Mouse (Mus musculus): ENCODE measurements around the gene Glt8d1. TPM values are rescaled to one million over a fixed set of nuclear protein-coding genes. Genes with fewer than 3 reads are reported as not detected.
A peak's percentile ranks its signal among the peaks of the same experiment; 100 is the strongest.

Gene Glt8d1
- polyA plus RNA-seq (2012; rRNA removed) (108 and 128 TPM in 2 replicates), polyA plus RNA-seq (2014; fragmentation: Nextera tagmentation; extraction: Ambion mirVana) (67.9 and 70.4 TPM in 2 replicates)

- H3K9ac ChIP-seq (ENCODE audit: low read depth, low read length, severe bottlenecking), result peak within 1 kb of the TSS; percentile 93
- peak within 1 kb of the TSS; percentile 75 for H3K4me2 ChIP-seq (replicated peaks; ENCODE audit: low read depth, low read length, severe bottlenecking)
- no peaks in the 10 kb centered on the region for H3K9me3 ChIP-seq (ENCODE audit: control insufficient read depth, low read length)
- peak within 1 kb of the TSS; percentile 91 for H3K27ac ChIP-seq (replicated peaks; ENCODE audit: low read depth, low read length)
- H3K4me1 ChIP-seq (ENCODE audit: control insufficient read depth, insufficient read depth, low read length), result peaks cover 11% of the 10 kb centered on the region
- no peaks in the 10 kb centered on the region for H3K27me3 ChIP-seq (ENCODE audit: control insufficient read depth, insufficient read depth, low read length)
- TF ChIP-seq POLR2A (IDR thresholded peaks at IDR 0.05; ENCODE audit: borderline replicate concordance, extremely low read depth, insufficient read depth, insufficient read length), result peak; percentile 62; the same call in 1 of the 2 replicates
- peak within 1 kb of the TSS; percentile 91 for H3K4me3 ChIP-seq (replicated peaks; ENCODE audit: low read length)
- H3K36me3 ChIP-seq (ENCODE audit: control insufficient read depth, insufficient read depth, low read length), result peaks cover 18% of the 10 kb centered on the region
- peak; percentile 68 for DNase-seq (ENCODE audit: low spot score)
- ATAC-seq (ENCODE audit: low FRiP score, low read depth), result peak; percentile 91
- WGBS, result under 1% methylated on average over 72 of the region's 84 CpGs
These were observed at the start of gene Glt8d1, which contains the start of gene Spcs1 for GRCm38 (mm10) chr14:31001307-31002205. Gene Glt8d1, plus strand, starts transcription at chr14:31001400. Gene Spcs1, minus strand, starts transcription at chr14:31001672.

GRCm38 (mm10) chr14:30958517-30958916 is 42.7 kb upstream of the Glt8d1 start:
- peaks cover 17% of the 10 kb centered on the region for H3K36me3 ChIP-seq (ENCODE audit: control insufficient read depth, insufficient read depth, low read length)
- no peak for ATAC-seq (ENCODE audit: low FRiP score, low read depth)
- no peak overlapping the region for H3K4me2 ChIP-seq (replicated peaks; ENCODE audit: low read depth, low read length, severe bottlenecking)
- no peak overlapping the region for H3K4me3 ChIP-seq (replicated peaks; ENCODE audit: low read length)
- WGBS, result 71% methylated on average over 2 of the region's 2 CpGs
- no peaks in the 10 kb centered on the region for H3K4me1 ChIP-seq (ENCODE audit: control insufficient read depth, insufficient read depth, low read length)
- no peak overlapping the region for H3K27ac ChIP-seq (replicated peaks; ENCODE audit: low read depth, low read length)
- no peaks in the 10 kb centered on the region for H3K27me3 ChIP-seq (ENCODE audit: control insufficient read depth, insufficient read depth, low read length)
- no peak for TF ChIP-seq POLR2A (IDR thresholded peaks at IDR 0.05; ENCODE audit: borderline replicate concordance, extremely low read depth, insufficient read depth, insufficient read length)
- H3K9ac ChIP-seq (ENCODE audit: low read depth, low read length, severe bottlenecking), result no peak overlapping the region
- H3K9me3 ChIP-seq (ENCODE audit: control insufficient read depth, low read length), result no peaks in the 10 kb centered on the region
- DNase-seq (ENCODE audit: low spot score), result no peak

GRCm38 (mm10) chr14:30959031-30959430 is 42.2 kb upstream of the Glt8d1 start:
- no peak overlapping the region for H3K9ac ChIP-seq (ENCODE audit: low read depth, low read length, severe bottlenecking)
- TF ChIP-seq POLR2A (IDR thresholded peaks at IDR 0.05; ENCODE audit: borderline replicate concordance, extremely low read depth, insufficient read depth, insufficient read length), result no peak
- H3K4me2 ChIP-seq (replicated peaks; ENCODE audit: low read depth, low read length, severe bottlenecking), result no peak overlapping the region
- H3K27ac ChIP-seq (replicated peaks; ENCODE audit: low read depth, low read length), result no peak overlapping the region
- H3K36me3 ChIP-seq (ENCODE audit: control insufficient read depth, insufficient read depth, low read length), result peaks cover 17% of the 10 kb centered on the region
- ATAC-seq (ENCODE audit: low FRiP score, low read depth) (no peak), DNase-seq (ENCODE audit: low spot score) (no peak)
- H3K27me3 ChIP-seq (ENCODE audit: control insufficient read depth, insufficient read depth, low read length), result no peaks in the 10 kb centered on the region
- no peaks in the 10 kb centered on the region for H3K4me1 ChIP-seq (ENCODE audit: control insufficient read depth, insufficient read depth, low read length)
- WGBS, result 92% methylated on average over 4 of the region's 4 CpGs
- no peaks in the 10 kb centered on the region for H3K9me3 ChIP-seq (ENCODE audit: control insufficient read depth, low read length)
- H3K4me3 ChIP-seq (replicated peaks; ENCODE audit: low read length), result no peak overlapping the region

- no peaks in the 10 kb centered on the region for H3K27me3 ChIP-seq (ENCODE audit: control insufficient read depth, insufficient read depth, low read length)
- no peaks in the 10 kb centered on the region for H3K9me3 ChIP-seq (ENCODE audit: control insufficient read depth, low read length)
- no peak for TF ChIP-seq POLR2A (IDR thresholded peaks at IDR 0.05; ENCODE audit: borderline replicate concordance, extremely low read depth, insufficient read depth, insufficient read length)
- 95% methylated on average over 1 of the region's 1 CpGs for WGBS
- H3K36me3 ChIP-seq (ENCODE audit: control insufficient read depth, insufficient read depth, low read length), result peaks cover 17% of the 10 kb centered on the region
- H3K4me3 ChIP-seq (replicated peaks; ENCODE audit: low read length), result no peak overlapping the region
- no peak overlapping the region for H3K9ac ChIP-seq (ENCODE audit: low read depth, low read length, severe bottlenecking)
- ATAC-seq (ENCODE audit: low FRiP score, low read depth) (no peak), DNase-seq (ENCODE audit: low spot score) (no peak)
- no peak overlapping the region for H3K4me2 ChIP-seq (replicated peaks; ENCODE audit: low read depth, low read length, severe bottlenecking)
- no peaks in the 10 kb centered on the region for H3K4me1 ChIP-seq (ENCODE audit: control insufficient read depth, insufficient read depth, low read length)
- no peak overlapping the region for H3K27ac ChIP-seq (replicated peaks; ENCODE audit: low read depth, low read length)
These were observed 40.8 kb upstream of the Glt8d1 start for GRCm38 (mm10) chr14:30960366-30960765.

- H3K36me3 ChIP-seq (ENCODE audit: control insufficient read depth, insufficient read depth, low read length), result peaks cover 18% of the 10 kb centered on the region
- no peak for TF ChIP-seq POLR2A (IDR thresholded peaks at IDR 0.05; ENCODE audit: borderline replicate concordance, extremely low read depth, insufficient read depth, insufficient read length)
- no peak for DNase-seq (ENCODE audit: low spot score)
- no peak overlapping the region for H3K9ac ChIP-seq (ENCODE audit: low read depth, low read length, severe bottlenecking)
- H3K4me2 ChIP-seq (replicated peaks; ENCODE audit: low read depth, low read length, severe bottlenecking), result no peak overlapping the region
- no peaks in the 10 kb centered on the region for H3K27me3 ChIP-seq (ENCODE audit: control insufficient read depth, insufficient read depth, low read length)
- ATAC-seq (ENCODE audit: low FRiP score, low read depth), result no peak
- H3K4me1 ChIP-seq (ENCODE audit: control insufficient read depth, insufficient read depth, low read length), result no peaks in the 10 kb centered on the region
- H3K27ac ChIP-seq (replicated peaks; ENCODE audit: low read depth, low read length), result no peak overlapping the region
- H3K9me3 ChIP-seq (ENCODE audit: control insufficient read depth, low read length), result no peaks in the 10 kb centered on the region
- 90% methylated on average over 6 of the region's 6 CpGs for WGBS
- H3K4me3 ChIP-seq (replicated peaks; ENCODE audit: low read length), result no peak overlapping the region
These were observed 27.0 kb upstream of the Glt8d1 start for GRCm38 (mm10) chr14:30974204-30974603.
